Mouse (Mus musculus): ENCODE measurements around the gene Mllt3.
"Not testable (repeated sequence)": the region's sequence is repeated elsewhere in the genome, so short reads cannot be mapped to it uniquely, and the experiment has no call there.

Mllt3 gene

DNA sequence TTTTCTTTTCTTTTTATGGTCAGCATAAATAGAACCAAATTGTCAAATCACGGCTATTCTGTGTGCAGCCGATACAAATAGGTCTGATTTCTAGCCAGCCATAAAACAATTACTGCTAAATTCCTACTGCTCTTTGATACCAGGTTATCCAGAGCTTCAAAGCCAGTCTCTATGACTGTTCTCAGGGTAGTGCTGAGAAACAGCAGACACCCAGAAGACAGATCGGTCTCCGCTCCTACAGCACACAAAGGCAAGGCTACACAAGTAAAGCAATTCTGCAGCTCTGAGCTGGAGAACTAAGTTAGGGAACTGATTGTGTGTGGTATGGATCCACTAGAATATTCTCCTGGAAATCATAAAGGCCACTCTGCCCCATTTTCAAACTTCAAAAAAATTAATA lies 20.4 kb downstream of the Mllt3 start:
- DNase-seq (ENCODE audit: low spot score): no peak

DNA sequence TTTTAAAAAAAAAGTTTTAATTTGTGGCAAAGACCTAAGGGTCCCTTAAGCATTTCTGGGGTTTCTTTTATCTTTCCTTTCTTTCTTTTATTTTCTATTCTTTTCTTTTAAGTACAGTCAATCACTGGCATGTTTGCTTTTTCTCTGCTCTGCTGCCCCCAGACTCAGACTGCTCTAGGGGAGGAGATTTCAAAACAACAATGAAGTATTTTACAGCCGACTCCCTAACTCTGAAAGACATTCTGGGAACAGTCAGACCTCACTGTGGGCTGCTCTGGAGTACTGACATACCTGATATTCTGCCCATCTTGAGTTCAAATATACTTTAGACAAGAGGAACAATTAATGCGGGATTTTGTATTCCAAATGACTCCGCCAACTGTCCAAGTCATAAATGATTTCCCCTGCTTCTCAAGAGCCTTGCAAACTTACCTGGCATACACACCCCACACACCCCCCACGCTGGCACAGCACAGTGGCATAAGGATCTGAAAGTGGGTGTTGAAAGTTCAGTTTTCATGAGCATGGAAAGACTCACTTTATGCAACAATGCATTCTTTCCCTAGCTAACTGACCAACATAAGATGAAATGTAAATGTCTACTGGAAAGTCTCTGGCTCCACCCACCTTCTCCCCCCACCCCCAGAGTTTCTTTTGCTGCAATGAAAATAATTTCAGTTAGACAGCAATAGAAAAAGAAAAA lies 21.1 kb downstream of the Mllt3 start:
- DNase-seq (ENCODE audit: low spot score): no peak

DNA sequence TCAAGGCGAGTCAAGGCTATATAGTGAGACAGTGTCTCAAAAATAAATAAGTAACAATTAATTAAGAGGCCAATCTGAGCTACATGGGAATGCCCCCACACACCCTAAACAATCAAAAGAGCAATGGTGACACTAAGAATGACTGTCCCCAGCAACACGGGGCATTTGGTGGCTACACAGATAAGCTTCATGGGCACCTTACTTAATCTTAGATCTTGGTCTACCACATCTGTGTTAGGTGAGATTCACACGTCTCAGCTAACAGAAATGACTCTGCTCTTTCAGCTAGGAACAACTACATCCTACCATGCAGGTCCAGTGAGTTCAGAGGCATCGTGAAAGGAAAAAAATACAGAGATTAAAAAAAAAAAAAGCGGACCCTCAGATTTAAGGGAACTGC lies 22.7 kb downstream of the Mllt3 start:
- DNase-seq (ENCODE audit: low spot score): no peak

DNA sequence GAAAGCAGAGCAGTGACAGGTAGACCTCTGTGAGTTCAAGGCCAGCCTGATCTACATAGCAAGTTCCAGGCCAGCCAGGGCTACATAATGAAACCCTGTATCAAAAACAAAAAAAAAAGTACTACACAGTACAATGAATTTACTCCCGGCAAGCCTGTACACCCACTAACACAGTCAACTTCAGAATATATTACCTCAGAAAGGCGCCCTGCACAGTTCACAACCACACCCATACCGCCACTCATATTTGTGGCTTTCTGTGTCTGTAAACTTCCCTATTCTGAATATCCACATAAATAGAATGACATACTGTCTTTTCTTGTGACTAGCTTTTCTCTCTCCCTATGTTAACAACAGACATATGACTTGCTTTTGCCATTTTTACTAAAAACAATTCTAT lies 27.4 kb downstream of the Mllt3 start:
- DNase-seq (ENCODE audit: low spot score): no peak

DNA sequence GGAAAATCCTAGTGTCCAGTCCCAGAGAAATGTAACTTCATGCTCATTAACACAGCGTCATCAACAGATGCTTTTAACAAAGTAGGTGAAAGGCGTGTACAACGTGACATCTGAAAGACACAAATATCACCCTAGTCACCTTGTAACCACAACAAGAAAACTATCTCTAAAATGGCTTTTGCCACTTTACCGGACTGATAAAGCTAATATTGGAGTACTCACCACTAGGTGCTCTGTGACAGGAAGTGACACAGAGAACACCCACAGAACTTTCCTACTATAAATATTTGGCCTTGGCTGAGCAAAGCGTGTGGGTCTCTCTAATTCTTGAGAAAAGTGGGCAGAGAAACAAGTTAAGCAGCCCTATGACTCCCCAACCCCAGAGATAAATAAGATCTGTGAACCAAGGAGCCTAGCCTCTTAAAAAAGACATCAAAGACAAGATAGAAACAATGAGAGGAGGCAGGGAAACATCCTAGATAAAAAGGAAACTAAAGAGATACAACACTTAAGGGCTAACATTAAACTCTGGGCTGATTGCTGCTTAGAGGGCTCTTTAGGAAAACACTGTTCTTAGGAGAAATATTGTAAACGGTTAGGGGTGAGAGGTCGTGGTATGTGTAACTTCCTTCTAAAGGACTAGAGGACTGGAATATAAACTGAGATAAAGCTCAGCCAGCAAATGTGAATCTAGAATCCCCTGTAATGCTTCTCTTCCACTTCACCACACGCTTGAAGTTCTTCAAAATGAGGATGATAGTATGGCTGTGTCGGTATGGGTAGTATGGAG lies 29.8 kb downstream of the Mllt3 start:
- DNase-seq (ENCODE audit: low spot score): no peak

DNA sequence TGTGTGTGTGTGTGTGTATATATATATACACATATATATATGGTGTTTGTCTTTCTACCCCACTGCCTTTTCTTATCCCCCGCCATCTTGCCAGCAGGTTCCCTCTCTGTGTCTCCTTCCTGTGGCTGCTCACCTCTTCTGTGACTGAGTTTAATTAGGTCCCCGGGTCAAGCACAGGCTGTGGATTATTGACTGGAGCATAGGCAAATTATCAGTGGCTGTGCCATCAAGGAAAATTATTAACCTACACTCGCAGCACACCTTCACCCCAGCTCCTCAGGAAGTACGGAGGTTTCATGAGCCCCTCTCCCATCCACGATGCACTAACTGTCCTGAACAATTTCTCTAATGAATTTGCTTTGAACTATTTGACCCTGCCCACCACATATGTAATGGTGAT lies 41.5 kb downstream of the Mllt3 start:
- DNase-seq (ENCODE audit: low spot score): no peak

DNA sequence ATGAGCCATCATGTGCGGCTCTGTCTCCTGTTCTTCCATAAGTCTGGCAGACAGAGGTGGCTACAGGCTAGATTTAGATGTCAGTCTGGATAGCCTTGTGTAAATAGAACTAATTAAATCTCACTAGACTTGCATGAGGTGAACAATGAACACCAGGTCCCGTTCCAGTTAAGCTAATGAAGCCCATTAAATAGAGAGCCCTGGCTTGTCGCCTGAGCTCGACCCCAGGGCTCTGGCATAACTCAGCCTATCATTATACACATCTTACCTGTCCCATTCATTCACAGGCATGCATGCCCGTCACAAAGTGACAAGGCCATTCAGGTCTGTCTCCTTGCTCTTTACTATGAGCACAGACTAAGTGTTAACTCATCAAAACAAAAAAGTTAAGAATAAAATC lies 42.2 kb downstream of the Mllt3 start:
- no peak for DNase-seq (ENCODE audit: low spot score)

DNA sequence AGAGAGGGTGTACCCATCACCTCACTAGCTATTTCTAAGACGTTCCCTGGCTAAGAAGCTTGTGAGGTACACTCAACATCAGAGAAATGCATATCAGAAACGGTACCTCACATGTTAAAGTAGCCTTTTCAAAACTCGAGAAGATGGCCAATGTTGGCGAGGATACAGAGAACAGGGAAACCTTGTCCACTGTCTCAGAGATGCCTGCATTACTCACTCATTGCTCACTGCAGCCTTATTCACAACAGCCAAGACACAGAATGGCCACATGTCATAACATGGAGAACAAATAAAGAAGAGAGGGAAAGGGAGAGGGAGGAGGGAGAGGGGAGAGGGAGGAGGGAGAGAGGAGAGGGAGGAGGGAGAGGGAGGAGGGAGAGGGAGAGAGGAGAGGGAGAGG lies 47.9 kb downstream of the Mllt3 start:
- no peak for DNase-seq (ENCODE audit: low spot score)

DNA sequence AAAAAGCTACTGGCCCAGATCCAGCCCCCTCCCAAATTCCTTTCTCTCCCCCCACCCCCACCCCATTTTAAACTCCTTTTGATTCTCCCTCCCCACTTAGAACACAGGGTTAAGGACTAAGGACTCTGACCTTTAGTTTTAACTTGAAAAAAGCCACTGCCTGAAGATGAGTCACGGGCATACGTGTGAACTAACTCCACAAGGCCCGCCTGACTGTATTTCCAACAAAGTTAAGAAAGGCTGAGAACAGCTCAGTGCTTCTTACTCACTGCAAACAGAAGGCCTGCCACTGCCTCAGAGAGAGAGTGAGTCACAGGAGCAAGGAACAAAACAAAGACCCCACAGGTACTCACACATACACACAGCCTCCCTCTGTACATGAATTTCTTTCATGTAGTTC lies 48.6 kb downstream of the Mllt3 start:
- DNase-seq (ENCODE audit: low spot score): peak; percentile 45

DNA sequence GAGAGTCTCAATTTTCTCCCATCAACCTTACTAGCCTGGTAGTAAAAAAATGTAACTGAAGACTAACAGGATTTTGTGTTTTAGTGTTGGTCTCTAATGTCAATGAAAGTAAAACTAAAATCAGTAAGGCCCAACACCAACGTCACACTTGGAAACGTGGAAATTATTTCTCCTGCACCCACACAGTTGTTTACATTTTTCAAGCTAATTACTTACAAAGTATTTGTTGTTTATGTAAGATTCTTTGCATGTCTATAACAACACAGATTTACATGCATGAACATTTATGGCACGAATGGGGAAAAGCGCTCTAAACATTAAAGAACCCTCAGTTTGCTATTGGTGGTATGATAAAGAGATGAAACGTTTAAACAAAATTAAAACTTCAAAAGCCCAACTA lies 49.1 kb downstream of the Mllt3 start:
- no peak for DNase-seq (ENCODE audit: low spot score)

DNA sequence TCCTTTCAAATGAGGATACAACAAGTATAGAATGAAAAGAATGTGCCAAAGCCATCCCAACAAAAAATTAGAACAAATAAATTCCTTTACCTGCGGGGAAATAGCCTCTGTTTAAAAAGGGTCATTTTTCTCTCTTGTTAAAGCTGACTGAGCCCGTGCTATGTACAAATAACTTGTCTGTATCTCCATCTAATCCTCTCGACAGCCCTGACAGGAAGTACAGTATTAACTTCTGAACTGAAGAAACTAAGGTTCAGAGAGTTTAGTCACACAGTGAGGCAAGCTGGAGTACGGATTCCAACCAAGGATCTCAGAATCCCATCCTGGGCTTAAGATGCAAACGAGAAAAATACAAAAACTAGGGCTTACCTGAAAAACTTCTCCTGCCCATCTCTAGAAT lies 50.6 kb downstream of the Mllt3 start:
- DNase-seq (ENCODE audit: low spot score): no peak

DNA sequence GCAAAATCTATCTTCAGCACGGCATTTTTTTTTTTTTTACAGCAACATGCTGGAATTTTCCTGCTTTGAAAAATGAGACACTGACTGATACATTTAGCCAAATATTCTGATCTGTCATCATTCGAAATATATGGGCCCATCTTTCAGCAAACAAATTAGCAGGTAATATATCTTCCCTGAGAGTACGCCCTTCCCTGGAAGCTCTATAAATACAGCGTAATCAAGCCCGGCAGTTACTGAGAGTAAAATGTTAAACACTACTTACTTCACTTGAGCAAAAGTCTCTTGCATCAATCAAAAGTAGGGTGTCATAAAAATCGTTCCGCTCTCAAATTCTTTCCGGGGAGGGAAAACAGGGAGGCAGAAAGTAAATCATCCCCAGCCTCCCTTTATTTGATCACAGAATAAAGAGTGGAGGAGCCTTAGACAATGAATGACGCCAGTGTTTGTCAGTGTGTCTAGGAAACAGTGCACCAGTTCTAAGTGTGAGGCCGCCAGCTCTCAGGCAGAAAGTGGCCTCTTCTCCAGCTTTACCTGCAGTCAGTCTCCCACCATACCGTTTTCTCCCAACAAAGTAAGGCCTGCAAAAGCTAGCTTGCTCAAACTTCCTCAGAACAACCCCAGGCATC lies 55.2 kb downstream of the Mllt3 start:
- no peak for DNase-seq (ENCODE audit: low spot score)

DNA sequence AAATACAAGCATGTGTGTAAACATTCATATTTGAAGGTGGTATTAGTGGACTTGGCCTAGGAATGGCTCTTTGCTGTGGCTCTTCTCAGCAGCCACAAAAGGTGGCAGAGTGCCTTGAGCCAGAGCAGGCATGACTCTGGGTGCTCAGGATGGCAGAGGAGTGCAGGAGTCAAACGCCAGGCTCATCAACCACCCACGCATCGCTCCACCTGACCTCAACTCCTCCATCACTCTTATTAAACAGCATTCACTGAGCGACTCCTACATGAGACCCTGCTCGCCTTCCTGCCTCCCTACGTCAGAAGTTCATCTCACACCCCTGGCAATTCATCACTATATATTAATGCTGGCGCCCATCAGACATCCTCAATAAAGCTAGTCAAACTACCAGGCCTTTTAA lies 67.3 kb downstream of the Mllt3 start:
- no peak for DNase-seq (ENCODE audit: low spot score)

DNA sequence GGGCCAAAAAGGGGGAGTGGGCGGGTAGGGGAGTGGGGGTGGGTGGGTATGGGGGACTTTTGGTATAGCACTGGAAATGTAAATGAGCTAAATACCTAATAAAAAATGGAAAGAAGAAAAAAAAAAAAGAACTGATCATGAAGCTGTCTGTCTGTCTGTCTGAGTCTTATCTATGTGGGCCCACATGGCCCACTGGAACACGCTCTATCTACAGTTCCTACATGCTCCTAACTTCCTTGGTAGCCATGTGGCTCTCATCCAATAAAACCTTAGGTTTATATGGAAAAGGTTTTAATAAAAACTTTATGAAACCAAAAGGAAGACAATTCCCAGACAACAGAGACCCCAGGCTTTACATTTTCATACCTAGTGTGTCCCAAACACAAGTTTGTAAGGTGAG lies 68.3 kb downstream of the Mllt3 start:
- DNase-seq (ENCODE audit: low spot score): not testable (repeated sequence)

DNA sequence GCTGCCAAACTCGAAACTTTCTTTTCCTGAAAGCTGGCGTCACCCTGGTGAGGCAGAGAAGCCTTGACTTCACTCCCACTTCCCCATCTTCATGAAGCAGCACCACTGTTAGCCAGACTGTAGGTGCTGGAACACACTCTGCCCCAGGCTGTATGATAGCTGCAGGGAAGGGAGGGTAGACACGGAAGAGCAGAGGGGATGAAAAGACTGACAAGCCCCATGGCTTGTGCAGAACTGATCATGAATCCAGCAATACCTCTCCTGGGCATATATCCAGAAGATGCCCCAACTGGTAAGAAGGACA lies 69.4 kb downstream of the Mllt3 start:
- DNase-seq (ENCODE audit: low spot score): no peak

DNA sequence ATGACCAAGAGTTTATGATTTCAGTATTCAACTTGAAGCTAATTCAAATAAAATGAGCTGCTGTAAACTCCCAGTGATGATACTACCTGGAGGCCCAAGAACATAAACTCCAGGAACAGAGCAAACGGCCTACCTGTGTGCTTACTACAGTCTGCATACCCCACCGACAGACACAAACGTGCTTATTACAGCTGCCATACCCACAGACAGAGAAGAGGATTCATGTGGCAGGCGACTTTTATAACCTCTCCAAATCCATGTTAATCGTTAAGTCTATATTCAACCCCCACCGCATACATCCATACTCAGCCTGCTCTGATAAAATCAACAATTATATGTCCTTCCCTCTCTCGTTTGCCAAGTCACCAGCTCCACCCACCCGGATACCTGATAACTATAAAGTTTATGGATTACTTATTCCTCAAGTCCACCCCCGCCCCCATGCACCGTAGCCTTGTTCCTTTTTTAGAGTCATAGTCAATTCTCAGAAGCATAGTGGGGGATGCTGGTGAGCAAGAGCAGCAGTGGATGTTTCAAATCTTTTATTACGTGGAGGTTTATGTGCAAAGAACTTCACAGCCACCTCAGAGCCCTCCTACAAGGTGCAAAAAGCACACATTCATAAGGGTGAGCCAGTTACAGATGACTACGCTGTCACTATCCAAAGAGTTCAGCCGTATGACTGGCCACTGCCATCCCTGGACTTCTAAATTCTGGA lies 70.0 kb downstream of the Mllt3 start:
- DNase-seq (ENCODE audit: low spot score): no peak

DNA sequence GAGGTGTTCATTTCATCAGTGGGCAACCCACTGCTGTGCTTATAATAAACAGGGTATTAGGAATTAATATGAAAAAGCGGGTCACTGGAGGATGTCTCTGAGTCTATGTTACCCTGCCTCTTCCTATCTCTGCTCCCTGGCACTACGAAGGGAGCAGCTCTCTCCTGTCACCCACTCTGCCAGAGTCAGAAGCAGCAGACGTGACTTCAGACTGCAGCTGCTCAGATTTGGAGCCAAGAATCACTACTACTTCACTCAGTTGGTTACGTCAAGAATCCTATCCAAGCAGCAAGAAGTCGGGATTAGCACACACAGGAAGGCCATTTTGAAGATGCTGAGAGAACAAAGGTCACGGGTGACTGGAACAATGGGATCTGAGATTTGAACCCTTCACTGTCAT lies 71.3 kb downstream of the Mllt3 start:
- no peak for DNase-seq (ENCODE audit: low spot score)

DNA sequence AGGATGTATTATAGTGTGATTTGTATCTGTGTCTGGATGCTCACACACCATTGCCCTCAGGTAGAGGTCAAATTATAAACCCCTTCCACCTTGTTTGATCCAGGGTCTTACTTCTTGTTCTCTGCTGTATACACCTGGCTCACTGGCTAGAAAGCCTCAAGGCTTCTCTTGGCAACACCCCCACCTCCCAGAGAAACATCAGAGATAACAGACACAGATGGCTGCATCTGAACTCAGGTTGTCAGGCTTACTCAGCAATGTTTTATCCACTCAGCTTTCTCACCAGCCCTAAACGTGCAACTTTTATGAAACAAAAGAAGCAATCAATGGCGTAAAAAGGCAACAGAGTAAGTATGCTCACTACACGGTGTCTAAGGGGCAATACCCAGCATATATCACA lies 75.3 kb downstream of the Mllt3 start:
- DNase-seq (ENCODE audit: low spot score): no peak

DNA sequence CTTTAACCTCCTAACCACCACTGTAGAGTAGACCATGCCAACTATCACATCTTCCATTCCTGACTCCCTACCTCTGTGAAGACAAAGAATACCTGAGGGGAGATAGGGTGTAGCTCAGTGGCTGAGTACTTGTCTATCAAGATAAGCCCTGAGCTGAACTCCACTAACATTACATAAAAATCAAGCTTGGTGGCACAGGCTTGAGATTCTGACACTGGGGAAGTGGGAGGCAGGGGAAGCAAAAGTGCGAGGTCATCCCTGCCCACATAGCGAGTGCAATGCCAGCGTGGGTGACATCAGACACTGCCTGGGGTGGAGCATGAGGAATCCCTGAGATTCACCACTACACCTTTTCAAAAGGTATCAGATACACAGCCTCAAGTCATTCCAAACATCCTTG lies 76.0 kb downstream of the Mllt3 start:
- DNase-seq (ENCODE audit: low spot score): no peak

DNA sequence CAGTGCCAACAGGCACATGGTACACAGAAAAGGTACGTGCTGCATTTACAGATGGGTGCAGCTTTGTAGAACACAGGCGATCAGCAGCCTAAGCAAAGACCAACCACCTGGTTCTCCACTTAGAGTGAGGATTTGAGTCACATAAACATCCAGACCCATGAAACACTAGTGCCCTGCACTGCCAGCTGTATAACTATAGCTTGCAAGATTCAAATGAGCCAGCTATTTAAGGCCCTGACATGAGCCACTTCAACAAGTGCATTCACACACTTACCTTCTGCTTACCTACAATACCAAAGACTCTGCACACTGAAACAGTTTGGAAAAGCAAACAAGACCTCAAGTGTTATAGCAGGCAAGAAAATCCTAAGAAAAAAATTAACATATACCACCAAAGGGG lies 78.0 kb downstream of the Mllt3 start:
- no peak for DNase-seq (ENCODE audit: low spot score)

DNA sequence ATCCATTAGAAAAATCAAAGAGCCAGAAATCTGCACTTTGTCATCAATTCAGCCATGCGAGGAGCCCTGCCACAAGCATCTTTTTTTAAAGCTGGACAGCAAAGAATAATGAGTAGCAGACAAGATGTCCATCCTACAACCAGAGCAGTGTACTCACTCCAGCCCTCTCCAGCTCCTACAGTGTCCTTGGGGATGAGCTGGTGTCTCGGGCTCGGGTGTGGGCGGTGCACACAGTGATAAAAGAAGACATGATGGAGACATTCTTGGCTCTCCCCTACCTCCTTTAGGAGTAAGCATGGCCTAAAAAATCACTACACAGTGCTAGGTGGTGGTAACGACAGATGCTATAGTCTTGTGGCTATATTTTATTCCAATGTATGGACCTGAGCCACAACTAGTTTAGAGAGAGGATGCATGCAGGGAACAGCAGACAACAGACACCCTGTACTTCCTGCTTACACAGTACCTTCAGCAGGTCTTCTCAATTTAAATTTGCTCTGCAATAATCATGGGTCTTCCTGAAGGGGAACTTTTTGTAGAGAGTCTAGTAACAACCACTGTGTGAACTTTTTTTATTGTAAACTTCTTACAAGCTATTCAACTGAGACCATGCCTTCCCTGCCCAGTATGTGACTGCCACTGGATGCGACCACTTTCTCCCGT lies 78.6 kb downstream of the Mllt3 start:
- peak; percentile 12 for DNase-seq (ENCODE audit: low spot score)

DNA sequence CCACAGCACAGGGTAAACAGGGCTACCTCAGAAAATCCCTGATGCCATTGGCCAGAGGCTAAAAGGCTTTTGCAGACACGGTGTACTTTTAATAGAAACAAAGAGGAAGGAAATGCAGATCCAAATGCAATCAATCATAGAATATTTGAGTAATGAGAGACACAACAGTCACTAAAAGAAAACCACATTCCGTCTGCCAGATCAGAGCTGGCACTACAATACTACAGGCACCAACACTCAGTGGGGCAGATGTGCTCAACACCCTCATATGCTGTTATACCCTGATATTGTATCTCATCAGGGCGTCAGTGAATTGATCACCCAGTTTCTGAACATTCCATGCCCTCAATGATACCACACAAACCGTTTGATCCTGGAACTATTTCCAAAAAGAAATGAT lies 79.4 kb downstream of the Mllt3 start:
- no peak for DNase-seq (ENCODE audit: low spot score)
